ENCODE assay signal across 8 mouse cellular contexts in genomic region chr4:140258968-140259367, GRCm38 (mm10). TPM values are rescaled to one million over a fixed set of nuclear protein-coding genes. Genes with fewer than 3 reads are reported as not detected.
DNase-seq lines count a peak whose midpoint lies in the region; ATAC-seq and TF ChIP-seq lines count a peak whose summit lies in the region.

No protein-coding gene starts in this region.

- peak; percentile 4 for DNase-seq in urinary bladder, postnatal 25 days (ENCODE audit: low spot score)
- DNase-seq in urinary bladder, postnatal 10 days (ENCODE audit: low spot score) = no peak
- peak; percentile 48 for DNase-seq in liver, postnatal 0 days
- DNase-seq in cerebellum, postnatal 14 days = no peak
- DNase-seq in thymus, postnatal 14 days = no peak

- no peaks in the 10 kb centered on the region for H3K4me1 ChIP-seq in intestine, embryonic 16.5 days (ENCODE audit: control insufficient read depth, insufficient read depth, low read length)
- H3K4me1 ChIP-seq in liver, postnatal 0 days (ENCODE audit: insufficient read depth) = no peaks in the 10 kb centered on the region
- H3K4me1 ChIP-seq in testis, adult 2 months (ENCODE audit: control insufficient read depth, insufficient read depth, low read length) = peaks cover 3% of the 10 kb centered on the region

- no peaks in the 10 kb centered on the region for H3K27me3 ChIP-seq in intestine, embryonic 16.5 days (replicated peaks; ENCODE audit: control insufficient read depth, insufficient read depth, low read length)
- H3K27me3 ChIP-seq in liver, postnatal 0 days (ENCODE audit: insufficient read depth, low read length) = no peaks in the 10 kb centered on the region
- H3K27me3 ChIP-seq in testis, adult 2 months (ENCODE audit: control insufficient read depth, insufficient read depth, low read length) = no peaks in the 10 kb centered on the region

- no peak for TF ChIP-seq POLR2A in testis, adult 2 months (IDR thresholded peaks at IDR 0.05; ENCODE audit: control insufficient read depth, low read depth, low read length)

- H3K9me3 ChIP-seq in intestine, embryonic 16.5 days (ENCODE audit: control insufficient read depth, low read length) = no peaks in the 10 kb centered on the region
- no peaks in the 10 kb centered on the region for H3K9me3 ChIP-seq in liver, postnatal 0 days (ENCODE audit: low read length)

- no peak overlapping the region for H3K27ac ChIP-seq in intestine, embryonic 16.5 days (ENCODE audit: low read length)
- H3K27ac ChIP-seq in liver, postnatal 0 days (ENCODE audit: low read depth) = no peak overlapping the region
- H3K27ac ChIP-seq in testis, adult 2 months (ENCODE audit: control insufficient read depth, insufficient read depth, low read depth, low read length) = no peak overlapping the region

- no peak for TF ChIP-seq EP300 in liver, postnatal 0 days (IDR thresholded peaks at IDR 0.05; ENCODE audit: low read depth)

- no peak overlapping the region for H3K4me3 ChIP-seq in intestine, embryonic 16.5 days (ENCODE audit: low read length)
- H3K4me3 ChIP-seq in liver, postnatal 0 days (ENCODE audit: low read depth, low read length) = no peak overlapping the region
- no peak overlapping the region for H3K4me3 ChIP-seq in testis, adult 2 months (ENCODE audit: control insufficient read depth, low read depth, low read length)

- no peaks in the 10 kb centered on the region for H3K36me3 ChIP-seq in intestine, embryonic 16.5 days (ENCODE audit: control insufficient read depth, insufficient read depth, low read length)
- H3K36me3 ChIP-seq in liver, postnatal 0 days (replicated peaks; ENCODE audit: insufficient read depth, low read length) = no peaks in the 10 kb centered on the region
- H3K36me3 ChIP-seq in testis, adult 2 months (ENCODE audit: control insufficient read depth, insufficient read depth, low read length) = no peaks in the 10 kb centered on the region

- WGBS in intestine, embryonic 16.5 days = 10% methylated on average over 6 of the region's 6 CpGs
- WGBS in liver, postnatal 0 days (ENCODE audit: insufficient replicate concordance) = 14% methylated on average over 6 of the region's 6 CpGs

- H3K9ac ChIP-seq in intestine, embryonic 16.5 days (ENCODE audit: low read depth, low read length) = no peak overlapping the region
- no peak overlapping the region for H3K9ac ChIP-seq in liver, postnatal 0 days (replicated peaks)

- peak; percentile 52 for ATAC-seq in granulocyte monocyte progenitor cell, adult 5-6 weeks (replicated peaks; ENCODE audit: poor library complexity, severe bottlenecking)
- peak; percentile 59 for ATAC-seq in intestine, embryonic 16.5 days
- peak; percentile 55; the same call in 1 of the 2 replicates for ATAC-seq in liver, postnatal 0 days

- no peak overlapping the region for H3K4me2 ChIP-seq in intestine, embryonic 16.5 days (ENCODE audit: low read depth, low read length)
- no peak overlapping the region for H3K4me2 ChIP-seq in liver, postnatal 0 days (ENCODE audit: low read depth, low read length)

- no peak for TF ChIP-seq CTCF in liver, postnatal 0 days (IDR thresholded peaks at IDR 0.05; ENCODE audit: low read depth)
- peak; percentile 29; the same call in 1 of the 2 replicates for TF ChIP-seq CTCF in testis, adult 2 months (IDR thresholded peaks at IDR 0.05; ENCODE audit: control insufficient read depth, insufficient read depth, insufficient replicate concordance, low read depth, low read length)

RNA-seq across cellular contexts. Expression of gene Igsf21, which starts 12.4 kb away (rescaled TPM):
- total RNA-seq in granulocyte monocyte progenitor cell, adult 5-6 weeks (2014; fragmentation: Nextera tagmentation) = not detected in 2 replicates
- not detected in 2 replicates for total RNA-seq in granulocyte monocyte progenitor cell, adult 5-6 weeks (2017)
- polyA plus RNA-seq in intestine, embryonic 16.5 days (2015; fragmentation: Nextera tagmentation; extraction: Ambion mirVana) = 1.2 and 1.5 TPM in 2 replicates
- 0.05 TPM in 1 of 2 replicates, not detected in the other for polyA plus RNA-seq in liver, postnatal 0 days (2015; fragmentation: Nextera tagmentation; extraction: Ambion mirVana)
- polyA plus RNA-seq in testis, adult 2 months (2012; rRNA removed) = 0.41 and 0.61 TPM in 2 replicates

Comparison
In these comparisons a context has a peak if more than half of its experiments do, and no peak if none do; other contexts are left out.
1. DNase-seq: peak in urinary bladder, postnatal 25 days (single experiment) and liver, postnatal 0 days (single experiment); none in urinary bladder, postnatal 10 days (single experiment), cerebellum, postnatal 14 days (0 of 2) and thymus, postnatal 14 days (single experiment).
2. Peak in every context shown above with its lines, with median percentiles within 50 percentile points of each other: ATAC-seq.